Mouse (Mus musculus): Measurements from ENCODE around the gene Smarcd2. TPM values are rescaled to one million over a fixed set of nuclear protein-coding genes. Genes with fewer than 3 reads are reported as not detected.
A peak's percentile ranks its signal among the peaks of the same experiment; 100 is the strongest.

Gene Smarcd2
- polyA plus RNA-seq, 1 experiment from 2014 or later: 81.6 TPM

DNA sequence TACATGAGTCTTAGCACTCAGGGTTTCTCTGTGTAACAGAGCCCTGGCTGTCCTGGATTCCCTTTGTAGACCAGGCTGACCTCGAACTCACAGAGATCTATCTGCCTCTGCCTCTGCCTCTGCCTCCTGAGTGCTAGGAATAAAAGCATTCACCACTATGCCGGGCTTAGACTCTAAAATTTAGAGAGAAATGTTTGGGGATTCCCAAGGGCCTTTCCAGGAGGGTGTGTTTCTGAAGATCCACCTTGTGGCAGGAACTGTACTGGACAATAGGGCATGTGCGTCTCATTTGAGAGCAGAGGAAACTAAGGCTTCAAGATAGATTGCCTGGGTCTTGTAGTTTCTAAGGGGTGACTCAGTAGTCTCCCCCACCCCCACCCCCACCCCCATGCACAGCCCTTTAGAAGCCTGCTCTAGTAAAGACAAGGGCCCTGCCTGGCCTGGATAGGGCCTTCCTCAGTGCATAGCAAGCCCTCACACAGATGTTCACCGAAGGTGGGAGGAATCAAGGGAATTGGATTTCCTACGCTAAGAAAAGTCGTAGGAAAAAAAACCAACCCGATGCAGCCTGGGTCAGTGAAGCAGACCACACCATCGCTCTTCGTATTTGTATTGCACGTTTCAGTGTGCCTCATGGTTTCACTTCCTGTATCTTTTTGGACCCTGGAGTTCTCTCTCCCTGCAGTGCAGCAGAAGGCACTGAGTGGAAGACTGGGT is 32.7 kb upstream of the Smarcd2 start:
- no peaks in the 10 kb centered on the region for H3K36me3 ChIP-seq
- H3K9ac ChIP-seq: no peak overlapping the region
- ATAC-seq (ENCODE audit: borderline replicate concordance, extremely low read depth, low FRiP score, low TSS enrichment): no peak
- no peak overlapping the region for H3K4me2 ChIP-seq
- H3K4me1 ChIP-seq: peaks cover 5% of the 10 kb centered on the region
- 80% methylated on average over 10 of the region's 10 CpGs for whole genome bisulfite sequencing
- no peaks in the 10 kb centered on the region for H3K27me3 ChIP-seq
- H3K27ac ChIP-seq: no peak overlapping the region
- no peak overlapping the region for H3K4me3 ChIP-seq
- no peaks in the 10 kb centered on the region for H3K9me3 ChIP-seq

DNA sequence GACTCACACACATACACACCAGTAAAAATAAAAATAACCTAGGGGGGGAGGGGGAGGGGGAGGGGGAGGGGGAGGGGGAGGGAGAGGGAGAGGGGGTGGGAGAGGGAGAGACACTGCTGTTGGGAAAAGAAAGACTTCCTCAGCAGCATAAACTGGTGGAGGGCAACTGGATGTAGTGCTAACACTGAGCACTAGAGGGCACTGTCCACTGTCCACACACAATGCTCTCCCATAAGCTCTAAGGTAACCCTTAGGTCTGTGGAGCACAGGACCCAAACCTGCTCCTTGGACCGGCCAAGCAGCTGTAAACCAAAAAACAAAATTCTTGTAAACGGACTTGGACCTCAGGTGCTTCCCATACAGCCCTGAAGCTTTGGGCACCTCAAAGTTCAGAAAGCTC is 29.9 kb upstream of the Smarcd2 start:
- H3K4me3 ChIP-seq: no peak overlapping the region
- no peak overlapping the region for H3K27ac ChIP-seq
- H3K4me2 ChIP-seq: no peak overlapping the region
- H3K36me3 ChIP-seq: no peaks in the 10 kb centered on the region
- no peak overlapping the region for H3K9ac ChIP-seq
- ATAC-seq (ENCODE audit: borderline replicate concordance, extremely low read depth, low FRiP score, low TSS enrichment): no peak
- no peaks in the 10 kb centered on the region for H3K9me3 ChIP-seq
- H3K4me1 ChIP-seq: no peaks in the 10 kb centered on the region
- H3K27me3 ChIP-seq: no peaks in the 10 kb centered on the region
- WGBS: 9% methylated on average over 2 of the region's 2 CpGs

DNA sequence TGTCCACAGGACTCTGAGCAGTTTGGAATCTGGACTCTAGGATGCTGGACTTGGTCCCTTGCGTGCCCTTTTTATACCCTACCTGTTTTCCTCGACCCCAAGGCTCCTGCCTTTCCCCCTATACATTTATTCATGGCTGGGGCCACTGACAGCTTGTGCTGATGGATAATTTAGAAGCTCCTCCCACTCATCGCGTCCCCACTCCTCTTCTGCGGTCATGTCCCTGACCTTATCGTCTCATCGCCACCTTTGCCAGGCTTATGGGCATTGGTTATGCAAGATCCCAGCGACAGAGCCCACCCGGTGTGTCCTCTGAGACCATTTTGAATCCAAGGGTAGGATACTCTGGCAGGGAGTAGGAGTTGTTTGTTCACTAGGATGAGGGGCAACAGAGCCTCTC is 29.0 kb upstream of the Smarcd2 start, which contains the start of gene Gh:
Gene Gh, minus strand, starts transcription at position 101 of the 400 bp plus-strand sequence.
- H3K27me3 ChIP-seq: no peaks in the 10 kb centered on the region
- no peaks in the 10 kb centered on the region for H3K4me1 ChIP-seq
- no peak within 1 kb of the TSS for H3K9ac ChIP-seq
- WGBS: 76% methylated on average over 9 of the region's 9 CpGs
- H3K27ac ChIP-seq: no peak within 1 kb of the TSS
- no peaks in the 10 kb centered on the region for H3K9me3 ChIP-seq
- no peak for ATAC-seq (ENCODE audit: borderline replicate concordance, extremely low read depth, low FRiP score, low TSS enrichment)
- H3K4me3 ChIP-seq: no peak within 1 kb of the TSS
- no peak within 1 kb of the TSS for H3K4me2 ChIP-seq
- no peaks in the 10 kb centered on the region for H3K36me3 ChIP-seq

DNA sequence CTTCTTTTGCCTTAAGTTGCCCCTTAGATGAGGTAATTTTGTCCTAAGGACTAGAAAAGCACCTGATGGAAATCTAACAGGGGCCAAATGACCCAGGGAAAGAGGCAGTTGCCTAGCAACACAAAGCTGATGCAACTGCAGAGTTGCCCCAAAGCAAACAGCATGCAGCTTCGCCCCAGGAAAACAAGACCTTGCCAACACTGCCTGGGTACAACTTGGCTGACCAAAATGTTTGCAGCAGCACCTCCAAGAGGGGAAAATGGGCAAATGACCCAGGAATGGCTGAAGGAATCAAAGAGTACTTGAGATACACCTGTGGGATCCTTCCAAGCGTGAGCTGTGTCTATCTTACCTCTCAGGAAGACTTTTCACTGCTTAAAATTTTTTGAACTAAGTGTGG is 19.1 kb upstream of the Smarcd2 start:
- Histone ChIP-seq H3K4me3 (no peak overlapping the region), H3K36me3 (no peaks in the 10 kb centered on the region), H3K4me1 (peaks cover 5% of the 10 kb centered on the region), H3K9me3 (no peaks in the 10 kb centered on the region), H3K4me2 (no peak overlapping the region), H3K27ac (no peak overlapping the region), H3K27me3 (no peaks in the 10 kb centered on the region), H3K9ac (no peak overlapping the region)
- WGBS: 75% methylated on average over 2 of the region's 2 CpGs
- no peak for ATAC-seq (ENCODE audit: borderline replicate concordance, extremely low read depth, low FRiP score, low TSS enrichment)

DNA sequence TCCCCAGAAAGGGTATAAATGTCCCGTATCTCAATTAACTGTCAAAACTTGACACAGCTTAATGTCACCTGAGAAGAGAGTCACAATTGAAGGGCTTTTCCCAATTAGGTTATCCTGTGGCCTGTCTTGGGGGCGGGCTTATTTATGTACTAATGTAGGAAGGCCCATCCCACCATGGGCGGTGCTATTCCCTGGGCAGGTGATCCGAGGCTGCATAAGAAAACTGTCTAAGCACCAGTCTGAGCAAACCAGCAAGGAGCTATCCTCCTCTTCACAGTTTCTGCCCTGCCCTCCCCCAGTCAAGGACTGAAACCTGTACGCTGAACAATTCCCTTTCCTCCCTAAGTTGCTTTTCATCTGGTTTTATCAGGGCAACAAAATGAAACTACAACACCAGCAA is 17.6 kb upstream of the Smarcd2 start:
- WGBS: 84% methylated on average over 5 of the region's 5 CpGs
- Histone ChIP-seq H3K27ac (no peak overlapping the region), H3K27me3 (no peaks in the 10 kb centered on the region), H3K9me3 (no peaks in the 10 kb centered on the region), H3K4me2 (no peak overlapping the region), H3K4me3 (no peak overlapping the region), H3K9ac (no peak overlapping the region), H3K36me3 (no peaks in the 10 kb centered on the region), H3K4me1 (peaks cover 7% of the 10 kb centered on the region)
- no peak for ATAC-seq (ENCODE audit: borderline replicate concordance, extremely low read depth, low FRiP score, low TSS enrichment)

DNA sequence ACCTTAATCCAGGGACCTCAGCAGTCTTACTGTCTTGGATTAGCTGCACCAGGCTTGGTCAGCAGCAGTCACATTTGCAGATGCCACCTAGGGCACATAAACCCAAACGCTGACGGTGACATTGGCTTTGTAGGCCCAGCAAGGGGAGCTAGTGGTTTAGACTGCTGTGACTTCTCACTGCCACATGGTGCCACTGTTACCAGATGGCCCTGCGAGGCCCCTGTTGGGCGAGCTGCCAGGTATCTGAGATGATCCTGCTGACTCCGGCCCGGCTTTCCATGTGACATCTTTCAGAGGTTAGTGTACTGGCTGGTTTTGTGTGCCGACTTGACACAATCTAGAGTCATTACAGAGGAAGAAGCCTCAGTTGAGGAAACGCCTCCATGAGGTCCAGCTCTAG is 16.6 kb upstream of the Smarcd2 start:
- H3K4me2 ChIP-seq: no peak overlapping the region
- no peaks in the 10 kb centered on the region for H3K36me3 ChIP-seq
- H3K4me3 ChIP-seq: no peak overlapping the region
- H3K9ac ChIP-seq: no peak overlapping the region
- H3K27ac ChIP-seq: no peak overlapping the region
- H3K9me3 ChIP-seq: no peaks in the 10 kb centered on the region
- no peak for ATAC-seq (ENCODE audit: borderline replicate concordance, extremely low read depth, low FRiP score, low TSS enrichment)
- WGBS: 40% methylated on average over 8 of the region's 8 CpGs
- H3K4me1 ChIP-seq: peaks cover 7% of the 10 kb centered on the region
- no peaks in the 10 kb centered on the region for H3K27me3 ChIP-seq

DNA sequence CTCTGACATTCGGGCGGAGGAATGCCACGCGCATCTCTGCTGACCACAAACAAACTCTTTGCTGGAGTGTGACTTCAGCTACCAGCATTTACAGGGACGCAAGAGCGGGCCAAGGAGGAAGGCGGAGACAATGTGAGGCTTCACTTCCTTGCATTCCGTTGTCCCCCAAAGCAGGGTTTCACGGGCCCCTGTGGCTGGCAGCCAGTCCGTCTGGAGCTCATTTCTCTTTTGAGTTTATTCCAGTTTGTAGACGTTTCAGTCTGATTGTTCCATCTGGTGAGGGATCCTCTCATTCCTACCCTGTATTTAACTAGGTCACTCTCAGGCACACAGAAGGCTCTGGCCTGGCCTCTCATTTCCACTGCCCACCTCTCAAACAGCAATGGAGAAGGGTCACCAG is 14.2 kb upstream of the Smarcd2 start:
- peak overlapping the region; percentile 37 for H3K27ac ChIP-seq
- no peaks in the 10 kb centered on the region for H3K9me3 ChIP-seq
- H3K27me3 ChIP-seq: no peaks in the 10 kb centered on the region
- H3K36me3 ChIP-seq: no peaks in the 10 kb centered on the region
- H3K4me2 ChIP-seq: no peak overlapping the region
- H3K4me1 ChIP-seq: peaks cover 7% of the 10 kb centered on the region
- no peak overlapping the region for H3K9ac ChIP-seq
- ATAC-seq (ENCODE audit: borderline replicate concordance, extremely low read depth, low FRiP score, low TSS enrichment): no peak
- H3K4me3 ChIP-seq: no peak overlapping the region
- 52% methylated on average over 11 of the region's 11 CpGs for WGBS

DNA sequence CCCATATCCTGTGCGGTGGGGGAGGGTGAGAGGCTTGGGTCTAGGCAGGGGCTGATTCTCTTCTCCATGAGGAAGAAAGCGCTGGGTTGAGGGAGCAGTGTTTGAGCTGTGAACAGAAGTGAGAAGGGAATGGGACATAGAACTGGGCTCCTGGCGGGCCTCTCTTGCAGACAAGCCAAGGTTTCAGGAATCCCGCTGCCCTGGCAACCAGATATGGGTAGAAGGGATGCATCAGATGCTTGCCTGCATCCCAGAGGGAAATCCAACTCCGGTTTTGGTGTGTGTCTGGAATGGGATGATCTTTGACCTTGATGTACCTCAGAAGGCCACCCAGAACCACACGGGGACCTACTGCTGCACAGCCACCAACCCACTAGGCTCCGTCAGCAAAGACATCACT is 13.4 kb upstream of the Smarcd2 start:
- 82% methylated on average over 7 of the region's 7 CpGs for WGBS
- ATAC-seq (ENCODE audit: borderline replicate concordance, extremely low read depth, low FRiP score, low TSS enrichment): no peak
- peaks cover 7% of the 10 kb centered on the region for H3K4me1 ChIP-seq

GRCm38 (mm10) chr11:106284126-106284525 is 11.4 kb upstream of the Smarcd2 start:
- Histone ChIP-seq H3K4me2 (no peak overlapping the region), H3K4me1 (peaks cover 7% of the 10 kb centered on the region), H3K9me3 (no peaks in the 10 kb centered on the region), H3K27ac (no peak overlapping the region), H3K36me3 (no peaks in the 10 kb centered on the region), H3K9ac (no peak overlapping the region), H3K27me3 (no peaks in the 10 kb centered on the region), H3K4me3 (no peak overlapping the region)
- 45% methylated on average over 8 of the region's 8 CpGs for WGBS
- ATAC-seq (ENCODE audit: borderline replicate concordance, extremely low read depth, low FRiP score, low TSS enrichment): no peak

More for the DNA sequence above, 13.4 kb upstream of the Smarcd2 start:
- Histone ChIP-seq H3K36me3 (no peaks in the 10 kb centered on the region), H3K4me3 (no peak overlapping the region), H3K9me3 (no peaks in the 10 kb centered on the region), H3K4me2 (no peak overlapping the region), H3K9ac (no peak overlapping the region), H3K27ac (no peak overlapping the region), H3K27me3 (no peaks in the 10 kb centered on the region)

DNA sequence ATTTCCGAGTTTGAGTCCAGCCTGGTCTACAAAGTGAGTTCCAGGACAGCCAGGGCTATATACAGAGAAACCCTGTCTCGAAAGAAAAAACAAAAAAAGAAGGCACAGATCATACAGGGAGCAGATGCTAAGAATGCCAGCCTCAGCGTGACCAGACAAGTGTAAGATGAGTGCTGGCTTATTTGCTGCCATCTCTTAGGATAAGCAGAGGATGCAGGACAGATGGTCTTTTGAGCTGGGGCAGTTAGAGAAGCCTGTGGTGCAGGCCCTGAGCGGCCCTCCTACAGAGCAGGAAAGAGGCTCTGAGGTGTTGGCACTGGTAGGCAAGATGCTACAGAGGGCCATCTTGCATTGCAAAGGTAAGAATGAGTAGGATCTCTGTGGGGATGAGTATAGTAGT is 10.6 kb upstream of the Smarcd2 start:
- no peaks in the 10 kb centered on the region for H3K36me3 ChIP-seq
- WGBS: 73% methylated on average over 4 of the region's 4 CpGs
- no peak for ATAC-seq (ENCODE audit: borderline replicate concordance, extremely low read depth, low FRiP score, low TSS enrichment)
- peaks cover 7% of the 10 kb centered on the region for H3K4me1 ChIP-seq
- no peak overlapping the region for H3K4me3 ChIP-seq
- H3K27me3 ChIP-seq: no peaks in the 10 kb centered on the region
- H3K9ac ChIP-seq: no peak overlapping the region
- H3K9me3 ChIP-seq: no peaks in the 10 kb centered on the region
- H3K27ac ChIP-seq: no peak overlapping the region
- H3K4me2 ChIP-seq: no peak overlapping the region

- peaks cover 7% of the 10 kb centered on the region for H3K4me1 ChIP-seq
- no peak overlapping the region for H3K4me3 ChIP-seq
- H3K4me2 ChIP-seq: no peak overlapping the region
- no peak for ATAC-seq (ENCODE audit: borderline replicate concordance, extremely low read depth, low FRiP score, low TSS enrichment)
- 72% methylated on average over 6 of the region's 6 CpGs for WGBS
- no peak overlapping the region for H3K9ac ChIP-seq
- no peak overlapping the region for H3K27ac ChIP-seq
- no peaks in the 10 kb centered on the region for H3K27me3 ChIP-seq
- no peaks in the 10 kb centered on the region for H3K9me3 ChIP-seq
- H3K36me3 ChIP-seq: no peaks in the 10 kb centered on the region
These were observed 9.7 kb upstream of the Smarcd2 start for GRCm38 (mm10) chr11:106282452-106282851.

GRCm38 (mm10) chr11:106276454-106276853 is 3.7 kb upstream of the Smarcd2 start, which contains the start of gene Tcam1:
Gene Tcam1 (plus strand): TSS chr11:106276672.
- WGBS: 4% methylated on average over 25 of the region's 25 CpGs
- no peaks in the 10 kb centered on the region for H3K36me3 ChIP-seq
- H3K9ac ChIP-seq: no peak within 1 kb of the TSS
- H3K9me3 ChIP-seq: no peaks in the 10 kb centered on the region
- peak within 1 kb of the TSS; percentile 87 for H3K27ac ChIP-seq
- peak; percentile 19; the same call in 1 of the 2 replicates for ATAC-seq (ENCODE audit: borderline replicate concordance, extremely low read depth, low FRiP score, low TSS enrichment)
- H3K27me3 ChIP-seq: no peaks in the 10 kb centered on the region
- H3K4me1 ChIP-seq: peaks cover 33% of the 10 kb centered on the region
- peak within 1 kb of the TSS; percentile 47 for H3K4me2 ChIP-seq
- H3K4me3 ChIP-seq: peak within 1 kb of the TSS; percentile 7; the same call in 1 of the 2 replicates
